Comparison of ENCODE assay signal across 30 mouse cellular contexts in the genomic region with DNA sequence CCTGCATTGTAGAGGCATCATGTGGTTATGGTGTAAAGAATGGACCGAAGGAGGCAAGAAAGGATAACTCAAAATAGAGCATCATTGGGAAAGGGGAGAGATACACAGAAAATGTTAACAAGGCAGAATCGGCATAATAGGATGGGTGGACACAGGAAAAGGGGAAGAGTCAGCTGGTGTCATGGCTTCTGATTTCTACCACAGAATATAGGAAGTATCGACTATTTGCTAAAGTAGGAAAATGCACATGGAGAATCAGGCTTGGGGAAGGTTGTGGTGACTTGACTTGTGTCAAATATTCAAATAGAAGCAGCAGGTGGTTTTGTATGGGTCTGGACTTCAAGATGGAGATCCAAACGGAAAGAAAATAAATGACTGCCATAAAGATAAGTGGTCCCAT. TPM values are rescaled to one million over a fixed set of nuclear protein-coding genes. Genes with fewer than 3 reads are reported as not detected.
"Had no signal": no experiment of that assay in that cellular context is flagged by ENCODE, and none has a peak within 500 bp of the region (broad histone marks: within the 10 kb centered on the region; RNA-seq: fewer than 3 reads in every experiment).

No protein-coding gene starts in this region.

- ATAC-seq: hindbrain, embryonic 16.5 days; hindbrain, postnatal 0 days; inflammation-experienced regulatory T-cells, adult 6 months; intestine, embryonic 15.5 days; intestine, embryonic 16.5 days; intestine, postnatal 0 days had no signal

- DNase-seq: heart, postnatal 10 days; heart, postnatal 14 days; heart, postnatal 36 days; heart, postnatal 4 days; kidney, adult 11 months; kidney, adult 18-20 months; kidney, adult 2 months; kidney, adult 8-10 months; kidney, adult 9 months; kidney, postnatal 10 days; kidney, postnatal 14 days; kidney, postnatal 25 days; kidney, postnatal 36 days; kidney, postnatal 4 days; layer of hippocampus, adult 9-11 months; layer of hippocampus, postnatal 36 days had no signal

RNA-seq across cellular contexts. Expression of gene Gm10198, which starts 54.7 kb away (rescaled TPM):
- total RNA-seq: heart, postnatal 10 days; heart, postnatal 14 days; heart, postnatal 25 days; heart, postnatal 36 days; heart, postnatal 4 days; hematopoietic stem cell, adult 5-6 weeks; hindbrain, postnatal 0 days; layer of hippocampus, adult 18-20 months; layer of hippocampus, adult 2 months; layer of hippocampus, adult 8-10 months; layer of hippocampus, postnatal 10 days; layer of hippocampus, postnatal 14 days; layer of hippocampus, postnatal 25 days; layer of hippocampus, postnatal 36 days had no signal
